Mouse (Mus musculus) hindbrain, embryonic 12.5 days (tissue): ENCODE measurements around the gene Mrpl10. TPM values are rescaled to one million over a fixed set of nuclear protein-coding genes. Genes with fewer than 3 reads are reported as not detected.

Experiments
- ATAC-seq: fragments of 200-750 bp; cut with Nextera tagmentation; 2 replicates; pipeline ENCODE4 v1.8.0; 2017; ENCODE audit warnings: moderate TSS enrichment; ENCODE audit not compliant: low FRiP score
- H3K27ac ChIP-seq: fragments of 300-500 bp; sonication (generic); 2 replicates; pipeline ENCODE4 v1.5.1; 2016; ENCODE audit warnings: mild to moderate bottlenecking
- H3K27me3 ChIP-seq: fragments of 300-500 bp; sonication (generic); 2 replicates; pipeline ENCODE4 v1.6.1; 2016; ENCODE audit warnings: mild to moderate bottlenecking
- H3K36me3 ChIP-seq: fragments of 300-500 bp; sonication (generic); 2 replicates; pipeline ENCODE4 v1.6.1; 2016; ENCODE audit warnings: mild to moderate bottlenecking
- H3K4me1 ChIP-seq: fragments of 300-500 bp; sonication (generic); 2 replicates; pipeline ENCODE4 v1.6.1; 2016
- H3K4me2 ChIP-seq: fragments of 300-500 bp; sonication (generic); replicated peaks from 2 replicates; pipeline ENCODE4 v1.6.1; 2016; ENCODE audit warnings: mild to moderate bottlenecking
- H3K4me3 ChIP-seq: fragments of 300-500 bp; sonication (generic); 2 replicates; pipeline ENCODE4 v1.5.1; 2016; ENCODE audit warnings: mild to moderate bottlenecking
- H3K9ac ChIP-seq: fragments of 300-500 bp; sonication (generic); 2 replicates; pipeline ENCODE4 v1.6.1; 2016; ENCODE audit warnings: mild to moderate bottlenecking, moderate library complexity
- H3K9me3 ChIP-seq: fragments of 300-500 bp; sonication (generic); replicated peaks from 2 replicates; pipeline ENCODE4 v1.6.1; 2016; ENCODE audit warnings: mild to moderate bottlenecking
- WGBS: fragments of 180-500 bp; shearing (Covaris S2); methylation state at CpG from one replicate; pipeline ENCODE4 v1.1.7; 2016; 5-methylcytosine and 5-hydroxymethylcytosine counted together
- polyA plus RNA-seq: library from polyadenylated mRNA; unstranded; fragments of >200 nt; fragmentation: Nextera tagmentation; extraction: Ambion mirVana; gene quantifications from 2 replicates; pipeline ENCODE4 v1.2.1, GENCODE M21; 2016

The Mrpl10 gene
- polyA plus RNA-seq, 1 experiment from 2014 or later = 64.8 TPM

GRCm38 (mm10) chr11:97063274-97063920 is 22.0 kb downstream of the Mrpl10 start:
- H3K4me2 ChIP-seq = no peak overlapping the region
- peak overlapping the region; percentile 64 for H3K27ac ChIP-seq
- peaks cover 6% of the 10 kb centered on the region for H3K4me1 ChIP-seq
- no peak overlapping the region for H3K9ac ChIP-seq
- H3K4me3 ChIP-seq = no peak overlapping the region
- WGBS = 37% methylated on average over 9 of the region's 9 CpGs
- peaks cover 62% of the 10 kb centered on the region for H3K36me3 ChIP-seq
- no peak; the same call in 1 of the 2 replicates for ATAC-seq
- H3K27me3 ChIP-seq = no peaks in the 10 kb centered on the region
- H3K9me3 ChIP-seq = no peaks in the 10 kb centered on the region

GRCm38 (mm10) chr11:97063921-97064295 is 22.5 kb downstream of the Mrpl10 start:
- ATAC-seq = no peak
- H3K4me3 ChIP-seq = no peak overlapping the region
- H3K9ac ChIP-seq = no peak overlapping the region
- 92% methylated on average over 3 of the region's 3 CpGs for WGBS
- peaks cover 61% of the 10 kb centered on the region for H3K36me3 ChIP-seq
- no peak overlapping the region for H3K4me2 ChIP-seq
- H3K27me3 ChIP-seq = no peaks in the 10 kb centered on the region
- H3K9me3 ChIP-seq = no peaks in the 10 kb centered on the region
- peaks cover 6% of the 10 kb centered on the region for H3K4me1 ChIP-seq
- H3K27ac ChIP-seq = peak overlapping the region; percentile 64

GRCm38 (mm10) chr11:97065538-97066295 is 24.4 kb downstream of the Mrpl10 start:
- Histone ChIP-seq H3K9ac (no peak overlapping the region), H3K27ac (no peak overlapping the region), H3K4me2 (no peak overlapping the region), H3K36me3 (peaks cover 47% of the 10 kb centered on the region), H3K27me3 (no peaks in the 10 kb centered on the region), H3K4me3 (no peak overlapping the region), H3K9me3 (no peaks in the 10 kb centered on the region), H3K4me1 (peaks cover 6% of the 10 kb centered on the region)
- 90% methylated on average over 12 of the region's 12 CpGs for WGBS
- no peak for ATAC-seq

- WGBS = 47% methylated on average over 22 of the region's 22 CpGs
- peaks cover 38% of the 10 kb centered on the region for H3K36me3 ChIP-seq
- no peak overlapping the region for H3K4me2 ChIP-seq
- no peaks in the 10 kb centered on the region for H3K9me3 ChIP-seq
- no peak overlapping the region for H3K27ac ChIP-seq
- H3K9ac ChIP-seq = no peak overlapping the region
- ATAC-seq = no peak
- no peaks in the 10 kb centered on the region for H3K27me3 ChIP-seq
- peaks cover 6% of the 10 kb centered on the region for H3K4me1 ChIP-seq
- H3K4me3 ChIP-seq = no peak overlapping the region
Observed at GRCm38 (mm10) chr11:97066656-97067360, 25.4 kb downstream of the Mrpl10 start.

GRCm38 (mm10) chr11:97069333-97069732 is 28.0 kb downstream of the Mrpl10 start:
- Histone ChIP-seq H3K9ac (no peak overlapping the region), H3K4me3 (no peak overlapping the region), H3K9me3 (no peaks in the 10 kb centered on the region), H3K4me2 (no peak overlapping the region), H3K27ac (no peak overlapping the region), H3K36me3 (peaks cover 33% of the 10 kb centered on the region), H3K27me3 (no peaks in the 10 kb centered on the region), H3K4me1 (no peaks in the 10 kb centered on the region)
- no peak for ATAC-seq
- 75% methylated on average over 1 of the region's 1 CpGs for WGBS

- no peak overlapping the region for H3K9ac ChIP-seq
- no peak for ATAC-seq
- H3K27me3 ChIP-seq = no peaks in the 10 kb centered on the region
- no peaks in the 10 kb centered on the region for H3K4me1 ChIP-seq
- peaks cover 32% of the 10 kb centered on the region for H3K36me3 ChIP-seq
- H3K4me3 ChIP-seq = no peak overlapping the region
- H3K9me3 ChIP-seq = no peaks in the 10 kb centered on the region
- 89% methylated on average over 2 of the region's 2 CpGs for WGBS
- no peak overlapping the region for H3K4me2 ChIP-seq
- no peak overlapping the region for H3K27ac ChIP-seq
Observed at GRCm38 (mm10) chr11:97069770-97070169, 28.4 kb downstream of the Mrpl10 start.

- peaks cover 26% of the 10 kb centered on the region for H3K36me3 ChIP-seq
- H3K4me2 ChIP-seq = no peak overlapping the region
- H3K27me3 ChIP-seq = no peaks in the 10 kb centered on the region
- no peaks in the 10 kb centered on the region for H3K9me3 ChIP-seq
- H3K4me1 ChIP-seq = no peaks in the 10 kb centered on the region
- WGBS = 69% methylated on average over 1 of the region's 1 CpGs
- no peak overlapping the region for H3K4me3 ChIP-seq
- no peak overlapping the region for H3K9ac ChIP-seq
- no peak overlapping the region for H3K27ac ChIP-seq
- ATAC-seq = no peak
Observed at GRCm38 (mm10) chr11:97071129-97071528, 29.8 kb downstream of the Mrpl10 start.

GRCm38 (mm10) chr11:97072533-97072932 is 31.2 kb downstream of the Mrpl10 start:
- Histone ChIP-seq H3K4me1 (no peaks in the 10 kb centered on the region), H3K27ac (no peak overlapping the region), H3K4me2 (no peak overlapping the region), H3K36me3 (peaks cover 12% of the 10 kb centered on the region; the same call in 1 of the 2 replicates), H3K9ac (no peak overlapping the region), H3K27me3 (no peaks in the 10 kb centered on the region), H3K4me3 (no peak overlapping the region), H3K9me3 (no peaks in the 10 kb centered on the region)
- 32% methylated on average over 3 of the region's 3 CpGs for WGBS
- ATAC-seq = peak; percentile 38; the same call in 1 of the 2 replicates

GRCm38 (mm10) chr11:97074235-97074634 is 32.9 kb downstream of the Mrpl10 start:
- Histone ChIP-seq H3K9me3 (no peaks in the 10 kb centered on the region), H3K27me3 (no peaks in the 10 kb centered on the region), H3K4me3 (no peak overlapping the region), H3K36me3 (no peaks in the 10 kb centered on the region), H3K4me2 (no peak overlapping the region), H3K9ac (no peak overlapping the region), H3K27ac (no peak overlapping the region), H3K4me1 (no peaks in the 10 kb centered on the region)
- no peak for ATAC-seq
- WGBS = 78% methylated on average over 8 of the region's 8 CpGs

GRCm38 (mm10) chr11:97078751-97079150 is 37.4 kb downstream of the Mrpl10 start:
- H3K27me3 ChIP-seq = 0 out of 2 replicates have a peak, but pooled peaks cover 3% of the 10 kb centered on the region
- no peaks in the 10 kb centered on the region for H3K36me3 ChIP-seq
- no peak overlapping the region for H3K4me3 ChIP-seq
- no peak for ATAC-seq
- 63% methylated on average over 4 of the region's 4 CpGs for WGBS
- no peak overlapping the region for H3K4me2 ChIP-seq
- no peak overlapping the region for H3K27ac ChIP-seq
- no peaks in the 10 kb centered on the region for H3K9me3 ChIP-seq
- no peak overlapping the region for H3K9ac ChIP-seq
- peaks cover 2% of the 10 kb centered on the region for H3K4me1 ChIP-seq

GRCm38 (mm10) chr11:97080291-97080690 is 38.9 kb downstream of the Mrpl10 start:
- H3K27ac ChIP-seq = no peak overlapping the region
- H3K4me1 ChIP-seq = peaks cover 7% of the 10 kb centered on the region
- H3K36me3 ChIP-seq = no peaks in the 10 kb centered on the region
- 0 out of 2 replicates have a peak, but pooled peaks cover 3% of the 10 kb centered on the region for H3K27me3 ChIP-seq
- H3K9me3 ChIP-seq = no peaks in the 10 kb centered on the region
- H3K4me2 ChIP-seq = no peak overlapping the region
- no peak overlapping the region for H3K9ac ChIP-seq
- 37% methylated on average over 9 of the region's 9 CpGs for WGBS
- no peak overlapping the region for H3K4me3 ChIP-seq
- ATAC-seq = no peak

- H3K9ac ChIP-seq = no peak overlapping the region
- peaks cover 7% of the 10 kb centered on the region for H3K4me1 ChIP-seq
- no peaks in the 10 kb centered on the region for H3K36me3 ChIP-seq
- WGBS = 50% methylated on average over 11 of the region's 11 CpGs
- 0 out of 2 replicates have a peak, but pooled peaks cover 3% of the 10 kb centered on the region for H3K27me3 ChIP-seq
- H3K27ac ChIP-seq = no peak overlapping the region
- ATAC-seq = no peak
- no peak overlapping the region for H3K4me2 ChIP-seq
- no peak overlapping the region for H3K4me3 ChIP-seq
- H3K9me3 ChIP-seq = no peaks in the 10 kb centered on the region
Observed at GRCm38 (mm10) chr11:97082977-97083376, 41.6 kb downstream of the Mrpl10 start.
